Mouse (Mus musculus) lung, postnatal 36 days (tissue): ENCODE measurements around the gene Ptprn2.

Experiments used
- DNase-seq: peaks from one replicate; pipeline ENCODE4 v3.0.0; 2022; ENCODE audit warnings: mixed read lengths

Ptprn2 gene

DNA sequence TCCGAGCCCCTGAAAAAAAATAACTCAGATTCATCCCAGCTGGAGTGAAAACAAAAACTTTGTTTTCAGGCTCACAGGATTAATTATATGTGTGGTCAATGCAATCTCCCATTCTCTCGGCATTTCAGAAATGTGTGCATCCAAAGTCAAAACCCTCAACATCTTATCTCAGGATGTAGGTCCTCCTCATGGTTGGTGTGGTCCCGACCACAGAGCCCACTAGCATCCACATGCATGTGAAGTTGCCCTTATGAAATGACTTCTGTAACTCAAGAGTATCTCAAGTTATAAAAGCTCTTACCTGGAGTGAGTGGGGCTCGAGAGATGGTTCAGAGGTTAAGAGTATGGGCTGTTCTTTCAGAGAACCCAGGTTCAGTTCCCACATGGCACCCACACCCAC is 784.7 kb downstream of the Ptprn2 start:
- DNase-seq: no peak

DNA sequence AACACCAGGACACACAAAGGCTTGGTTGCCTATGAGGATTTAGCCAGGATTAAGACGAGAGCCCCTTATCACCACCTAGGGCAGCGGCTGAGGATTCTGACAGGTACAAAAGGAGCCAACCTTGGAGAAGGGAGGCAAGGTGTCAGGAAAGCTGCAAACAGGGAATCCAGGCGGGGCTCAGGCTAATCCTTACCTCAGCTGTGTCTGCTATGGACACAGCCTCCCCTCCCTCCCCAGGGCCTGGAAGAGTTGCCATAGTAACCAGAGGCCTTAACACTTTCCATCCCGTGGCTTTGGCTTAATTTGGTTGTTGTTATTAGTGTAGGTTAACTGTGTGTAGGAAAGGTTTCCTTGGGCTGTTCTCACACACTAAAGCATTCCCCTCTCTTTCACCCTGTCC is 787.6 kb downstream of the Ptprn2 start:
- no peak for DNase-seq

DNA sequence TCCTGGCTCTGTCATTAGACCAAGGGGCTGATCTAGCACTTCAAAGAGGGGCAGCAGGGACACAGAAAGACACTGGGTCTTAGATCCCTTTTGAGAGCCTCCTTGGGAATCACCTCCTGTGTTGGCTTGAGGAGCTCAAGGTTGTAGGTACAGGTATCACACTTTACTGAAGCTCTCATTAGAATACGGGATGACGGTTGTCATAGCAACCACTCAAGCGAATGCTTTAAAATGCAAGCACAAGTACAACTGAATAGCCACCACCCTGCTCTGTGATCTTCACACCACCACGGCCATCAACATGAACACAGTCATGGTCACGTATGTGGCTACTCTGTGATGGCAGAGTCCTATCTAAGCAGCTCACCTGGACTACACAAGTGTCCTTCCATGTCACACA is 789.1 kb downstream of the Ptprn2 start:
- DNase-seq: no peak

GRCm38 (mm10) chr12:117280790-117281189 is 795.3 kb downstream of the Ptprn2 start:
- no peak for DNase-seq

DNA sequence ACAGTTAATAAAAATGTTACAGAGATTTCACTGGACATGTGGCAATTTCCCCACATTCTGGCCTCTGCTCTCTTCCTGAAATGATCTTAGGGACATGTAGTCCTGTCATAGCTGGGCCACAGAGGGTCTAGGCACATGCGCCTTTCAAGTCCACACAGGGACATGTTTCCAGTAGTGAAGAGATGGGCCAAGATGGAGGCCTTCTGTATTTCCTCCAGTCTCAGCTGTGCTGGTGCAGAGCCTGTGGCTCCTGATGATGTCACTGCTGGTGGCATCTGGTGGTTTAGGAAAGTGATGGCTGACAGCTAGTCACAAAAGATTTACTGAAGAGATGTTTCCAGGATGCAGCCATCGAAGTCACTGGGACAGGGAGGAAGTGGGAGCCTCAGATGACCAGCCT is 797.1 kb downstream of the Ptprn2 start:
- DNase-seq: no peak

DNA sequence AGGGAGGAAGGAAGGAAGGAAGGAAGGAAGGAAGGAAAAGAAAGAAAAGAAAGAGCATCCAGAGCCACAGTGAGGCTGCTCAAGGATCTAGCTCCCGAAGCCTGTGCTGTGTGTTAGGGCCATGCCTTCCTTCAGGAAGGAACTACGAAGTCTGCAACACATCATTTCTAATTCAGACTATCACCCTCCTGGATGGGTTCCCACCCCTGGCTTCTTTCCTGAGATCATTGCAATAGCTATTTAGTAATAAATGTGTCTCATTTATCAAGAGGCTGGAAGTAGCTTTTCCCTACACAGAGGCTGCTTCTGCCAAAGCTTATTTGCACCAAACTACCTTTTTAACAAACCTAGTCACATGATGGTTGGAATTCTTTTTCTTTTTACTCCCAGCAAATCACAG is 801.9 kb downstream of the Ptprn2 start:
- DNase-seq: peak; percentile 16

DNA sequence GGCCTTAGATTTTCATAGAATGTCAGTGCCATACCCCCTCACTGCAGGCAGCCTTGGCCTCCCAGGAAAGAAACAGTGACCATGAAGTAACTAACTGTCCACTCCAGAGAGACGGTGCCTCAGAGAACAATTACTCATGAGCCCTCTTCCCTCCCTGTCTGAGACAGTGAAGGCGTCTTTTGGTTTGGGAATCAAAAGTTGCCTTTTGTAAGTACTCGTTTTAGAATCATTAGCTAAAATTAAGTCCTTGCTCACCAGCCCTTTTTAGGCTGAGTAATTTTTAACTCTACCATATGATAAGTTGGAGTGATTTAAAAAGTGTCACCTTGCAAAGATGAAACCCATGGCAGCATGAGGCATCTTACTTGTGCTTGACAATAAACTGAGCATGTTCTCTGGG is 806.4 kb downstream of the Ptprn2 start:
- no peak for DNase-seq

DNA sequence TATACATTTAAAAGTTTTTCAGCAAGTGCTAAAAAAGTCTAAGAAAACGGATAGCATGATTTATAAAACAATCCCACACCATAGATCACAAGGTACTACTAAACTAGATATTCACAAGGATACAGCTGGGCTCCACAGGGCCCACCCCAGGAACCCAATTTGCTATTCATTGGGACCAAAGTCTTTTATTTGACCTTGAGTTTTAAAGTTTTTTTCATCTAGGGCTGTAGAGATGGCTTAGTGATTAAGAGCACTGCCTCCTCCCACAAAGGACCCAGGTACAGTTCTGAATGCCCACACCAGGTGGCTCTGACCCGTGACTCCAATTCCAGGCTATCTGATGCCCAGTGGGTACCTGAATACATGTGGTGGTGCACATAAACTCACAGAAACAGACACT is 811.3 kb downstream of the Ptprn2 start:
- DNase-seq: no peak

DNA sequence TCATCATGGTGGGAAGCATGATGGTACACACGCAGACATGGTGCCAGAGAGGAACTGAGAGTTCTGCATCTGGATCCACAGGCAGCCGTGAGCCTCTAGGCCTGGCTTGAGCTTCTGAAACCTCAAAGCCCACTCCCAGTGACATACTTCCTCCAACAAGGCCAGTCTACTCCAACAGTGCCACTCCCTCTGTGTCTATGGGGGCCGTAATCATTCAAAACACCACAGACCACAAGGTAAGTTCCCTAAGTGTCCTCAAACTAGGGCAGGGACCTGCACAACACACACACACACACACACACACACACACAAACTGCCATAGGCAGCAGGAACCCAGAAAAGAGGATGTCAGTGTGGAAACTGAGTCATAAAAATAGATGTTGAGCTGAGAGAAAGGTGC is 813.6 kb downstream of the Ptprn2 start:
- DNase-seq: no peak

DNA sequence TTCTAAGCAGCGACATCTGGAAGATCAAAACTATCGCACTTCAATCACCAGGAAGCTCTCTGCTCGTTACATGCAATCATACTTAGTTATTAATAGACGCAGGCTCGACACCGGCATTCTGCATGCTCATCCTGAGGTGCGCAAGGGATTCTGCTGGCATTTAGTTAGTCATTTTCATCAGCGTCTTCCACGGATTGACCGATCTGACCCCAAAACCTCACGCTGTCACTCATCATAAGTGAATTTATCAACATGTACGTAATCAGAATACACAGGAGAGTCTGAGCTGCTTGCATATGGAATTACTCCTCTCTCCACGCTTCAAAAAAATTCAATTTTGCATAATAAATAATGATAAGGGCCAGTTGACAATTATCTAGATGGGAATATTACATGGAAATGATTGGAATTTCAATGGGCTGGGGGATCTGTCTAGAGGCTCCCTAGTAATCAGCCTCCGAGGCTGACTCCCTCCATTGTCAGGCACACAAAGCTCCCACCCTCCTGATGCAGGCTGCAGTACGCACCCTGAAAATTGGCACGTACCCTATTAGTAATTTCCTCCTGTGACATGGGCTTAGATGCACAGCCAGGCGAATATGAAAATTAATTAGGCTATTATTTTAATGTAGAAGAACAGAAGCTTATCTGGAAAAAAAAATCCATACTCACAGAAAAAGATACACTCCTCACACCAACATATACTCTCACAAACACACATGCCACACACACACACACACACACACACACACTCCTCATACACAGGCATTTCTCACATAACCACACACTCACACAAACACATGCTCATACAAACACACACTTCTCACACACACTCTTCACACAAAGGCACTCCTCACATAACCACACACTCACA is 819.5 kb downstream of the Ptprn2 start:
- no peak for DNase-seq

DNA sequence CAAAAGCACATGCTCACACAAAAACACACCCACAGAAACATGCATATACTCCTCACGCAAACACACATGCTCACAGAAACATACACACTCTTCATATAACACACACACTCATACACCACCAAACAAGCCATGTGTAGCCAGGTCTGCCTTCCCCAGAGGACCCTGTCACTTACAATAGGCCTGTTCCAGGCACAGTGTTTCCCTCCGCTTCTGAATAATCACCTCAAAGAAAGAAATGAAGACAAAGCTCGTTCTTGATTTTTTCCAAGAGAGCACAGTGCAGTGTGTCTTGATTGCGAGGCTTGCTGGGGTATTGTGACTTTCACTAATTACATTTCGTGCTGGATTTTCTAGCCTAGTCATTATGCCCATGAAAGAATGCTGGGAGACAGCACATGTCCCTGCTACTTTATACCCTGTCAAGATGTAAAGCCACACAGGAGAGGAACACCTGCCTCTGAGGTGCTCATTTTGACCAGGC is 820.1 kb downstream of the Ptprn2 start:
- DNase-seq: no peak

- no peak for DNase-seq
Measured at GRCm38 (mm10) chr12:117312079-117312478, 826.6 kb downstream of the Ptprn2 start.

DNA sequence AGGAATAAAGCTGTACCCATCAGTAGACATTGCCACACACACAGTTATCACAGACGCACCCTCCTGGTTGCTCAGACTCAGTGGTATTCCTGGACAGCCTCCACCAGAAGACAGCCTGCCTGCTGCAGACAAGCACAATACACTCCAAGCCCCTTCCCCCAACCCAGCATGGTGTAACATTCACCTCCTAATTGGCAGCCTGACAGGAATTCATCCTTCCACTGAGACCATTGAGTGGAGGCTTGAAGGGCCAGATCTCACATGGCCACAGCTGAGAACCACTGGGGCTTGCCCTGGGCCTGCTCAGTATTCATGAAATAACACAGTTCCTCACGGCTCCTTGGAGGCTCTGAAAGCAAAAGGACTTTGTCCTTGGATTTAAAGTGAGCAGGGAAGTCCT is 829.5 kb downstream of the Ptprn2 start:
- DNase-seq: no peak

GRCm38 (mm10) chr12:117315661-117316060 is 830.1 kb downstream of the Ptprn2 start:
- DNase-seq: no peak

GRCm38 (mm10) chr12:117318229-117318628 is 832.7 kb downstream of the Ptprn2 start:
- DNase-seq: no peak

GRCm38 (mm10) chr12:117323017-117323416 is 837.5 kb downstream of the Ptprn2 start:
- DNase-seq: no peak
